Mouse (Mus musculus) induced T-regulatory cell, adult 2 months (primary cell): ENCODE measurements around the gene Peli1.
A peak's percentile ranks its signal among the peaks of the same experiment; 100 is the strongest.
"Not testable (repeated sequence)": the region's sequence is repeated elsewhere in the genome, so short reads cannot be mapped to it uniquely, and the experiment has no call there.

Experiments used
- DNase-seq: peaks from one replicate; pipeline ENCODE4 v3.0.0-alpha.2; 2012; ENCODE audit warnings: low read depth

Peli1 gene

DNA sequence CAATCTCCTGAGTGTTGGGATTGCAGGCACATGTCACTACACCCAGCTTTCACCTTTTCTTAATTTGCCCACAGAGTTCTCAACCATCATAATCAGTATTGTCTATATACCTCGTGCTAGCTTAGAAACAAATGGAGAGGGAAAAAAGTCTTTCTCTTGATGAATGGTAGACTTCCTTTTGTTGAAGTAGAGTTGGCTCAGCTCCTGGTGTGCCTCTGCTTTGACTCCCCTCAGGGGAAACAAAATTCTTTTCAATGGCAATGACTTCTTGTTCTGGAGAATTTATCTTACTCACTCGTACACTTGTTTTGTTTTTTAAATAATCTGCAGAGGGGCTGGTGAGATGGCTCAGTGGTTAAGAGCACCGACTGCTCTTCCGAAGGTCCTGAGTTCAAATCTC, 62.0 kb downstream of the Peli1 start:
- no peak for DNase-seq

DNA sequence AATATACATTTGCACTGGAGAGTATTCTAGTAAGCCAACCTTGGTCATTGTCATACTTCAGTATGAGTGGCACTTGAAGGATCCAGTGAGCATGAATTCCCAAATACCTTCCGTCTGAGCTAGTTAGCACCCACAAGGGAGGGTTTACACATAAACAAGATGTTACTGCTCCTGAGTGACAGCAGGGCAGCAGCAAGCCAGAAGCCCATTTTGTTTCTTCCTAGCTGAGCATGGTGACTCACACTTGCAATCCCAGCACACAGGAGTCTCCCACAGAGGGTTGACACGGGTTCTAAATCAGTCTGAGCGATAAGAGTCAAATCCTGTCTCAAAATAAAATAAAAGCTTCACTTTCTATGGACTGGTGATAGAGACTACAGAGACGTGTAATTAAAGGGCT, 66.5 kb downstream of the Peli1 start:
- DNase-seq: no peak

DNA sequence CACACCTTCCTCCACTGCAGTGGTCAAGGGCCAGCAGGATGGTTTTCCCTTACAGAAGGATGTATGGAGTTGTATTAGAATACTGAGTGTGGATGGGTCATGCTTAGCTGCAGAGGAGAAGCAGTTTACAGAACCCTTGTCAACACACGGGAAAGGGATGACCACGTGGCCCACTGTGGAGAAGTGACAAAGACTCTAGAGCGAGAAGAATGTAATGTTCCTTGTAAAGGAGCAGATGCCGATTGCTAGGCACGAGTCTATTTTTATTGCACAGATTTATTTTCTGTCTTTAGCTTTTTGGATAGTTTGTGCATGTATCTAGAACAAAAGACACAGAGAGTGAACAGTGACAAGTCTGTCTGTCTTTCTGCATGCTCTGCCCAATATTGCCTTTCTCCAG, 71.0 kb downstream of the Peli1 start:
- DNase-seq: no peak

DNA sequence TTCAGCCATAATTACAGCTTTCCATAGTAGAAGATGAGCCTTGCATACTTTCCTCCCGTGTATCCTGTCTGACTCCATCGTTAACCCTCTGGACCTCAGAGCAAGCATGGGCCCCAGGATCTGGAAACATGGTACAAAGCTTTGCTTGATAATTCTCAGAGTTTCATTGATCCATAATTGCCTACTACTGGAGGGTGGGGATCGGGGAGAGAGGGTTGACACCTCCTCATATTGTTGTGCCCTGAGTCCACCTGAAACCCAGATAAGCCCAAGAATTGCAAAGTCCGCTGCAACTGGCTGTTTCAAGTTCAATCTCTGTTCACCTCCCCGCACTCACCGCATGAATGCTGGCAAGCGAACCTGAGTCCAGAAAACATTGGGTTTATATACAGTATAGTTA, 72.1 kb downstream of the Peli1 start:
- no peak for DNase-seq

DNA sequence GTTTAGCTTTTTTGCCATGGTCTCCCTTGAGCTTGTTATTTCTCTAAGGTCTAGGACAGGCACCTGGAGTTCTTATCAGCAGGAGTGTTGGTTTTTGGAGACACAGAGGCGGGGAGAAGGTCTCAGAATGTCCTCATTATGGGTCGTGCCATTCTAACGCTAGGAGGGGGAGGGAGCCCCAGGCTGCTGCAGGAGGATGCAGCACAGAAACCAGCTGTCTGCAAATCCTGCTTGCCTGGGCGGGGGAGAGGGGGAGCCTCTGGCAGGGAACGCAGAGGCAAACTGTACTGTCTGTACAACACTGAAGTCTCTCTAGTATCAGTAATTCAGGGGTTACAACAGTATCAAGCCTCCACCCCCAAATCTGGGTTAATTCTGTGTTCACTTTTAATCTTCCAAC, 72.6 kb downstream of the Peli1 start:
- no peak for DNase-seq

DNA sequence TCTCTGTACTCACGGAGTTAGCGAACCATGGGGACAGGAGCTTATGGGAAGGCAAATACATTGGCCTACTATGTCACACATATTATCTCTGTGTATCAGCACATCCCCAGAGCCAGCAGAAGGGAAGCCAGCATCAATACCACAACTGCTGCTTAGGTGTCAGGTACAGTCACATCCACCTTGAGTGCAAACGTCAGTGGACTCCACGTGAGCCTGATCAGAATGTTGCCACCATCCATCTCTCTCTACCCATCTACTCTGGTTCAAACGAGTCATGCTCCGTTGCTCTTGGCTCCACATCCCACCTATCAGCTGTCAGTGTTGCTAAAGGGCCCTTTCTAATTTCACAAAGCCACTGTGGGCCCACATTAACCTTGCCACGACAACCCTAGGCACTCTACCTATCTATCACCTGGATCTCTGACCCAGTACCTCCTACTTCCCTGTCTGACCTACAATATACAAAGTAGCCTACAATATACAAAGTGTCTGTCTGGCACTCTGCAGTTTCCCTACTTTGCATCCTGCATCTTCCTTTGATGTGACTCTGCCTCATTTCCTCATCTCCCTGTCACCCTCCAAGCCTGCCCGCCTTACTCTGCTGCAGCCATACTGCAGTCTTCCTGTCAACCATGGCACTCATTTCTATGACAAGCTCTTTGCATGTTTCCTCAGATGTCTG, 73.4 kb downstream of the Peli1 start:
- peak; percentile 72 for DNase-seq

DNA sequence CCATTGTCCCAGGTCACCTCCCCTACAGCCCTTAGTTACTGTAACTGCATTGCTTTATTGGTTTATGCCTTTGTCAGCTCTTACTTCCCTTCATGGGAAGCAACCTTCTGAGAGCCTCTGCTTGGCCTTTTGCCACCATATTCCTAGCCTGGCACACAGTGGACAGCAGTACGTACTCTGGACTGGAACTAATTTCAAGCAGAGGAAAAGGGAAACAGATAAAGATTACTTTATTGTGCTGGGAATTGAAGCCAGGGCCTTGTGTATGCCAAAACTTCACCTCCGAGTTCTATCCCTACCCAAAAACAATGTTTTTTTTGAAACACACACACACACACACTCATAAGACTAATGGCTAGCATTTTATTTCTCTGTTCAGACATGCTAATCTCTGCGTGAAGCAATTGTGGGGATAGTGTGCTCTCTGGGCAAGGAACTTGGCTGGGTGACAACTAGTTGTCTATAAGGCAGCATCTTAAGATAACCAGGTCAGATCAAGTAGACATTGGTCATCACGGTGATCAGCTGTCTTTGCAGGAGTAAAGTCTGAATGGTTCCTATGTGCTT, 74.0 kb downstream of the Peli1 start:
- DNase-seq: no peak

DNA sequence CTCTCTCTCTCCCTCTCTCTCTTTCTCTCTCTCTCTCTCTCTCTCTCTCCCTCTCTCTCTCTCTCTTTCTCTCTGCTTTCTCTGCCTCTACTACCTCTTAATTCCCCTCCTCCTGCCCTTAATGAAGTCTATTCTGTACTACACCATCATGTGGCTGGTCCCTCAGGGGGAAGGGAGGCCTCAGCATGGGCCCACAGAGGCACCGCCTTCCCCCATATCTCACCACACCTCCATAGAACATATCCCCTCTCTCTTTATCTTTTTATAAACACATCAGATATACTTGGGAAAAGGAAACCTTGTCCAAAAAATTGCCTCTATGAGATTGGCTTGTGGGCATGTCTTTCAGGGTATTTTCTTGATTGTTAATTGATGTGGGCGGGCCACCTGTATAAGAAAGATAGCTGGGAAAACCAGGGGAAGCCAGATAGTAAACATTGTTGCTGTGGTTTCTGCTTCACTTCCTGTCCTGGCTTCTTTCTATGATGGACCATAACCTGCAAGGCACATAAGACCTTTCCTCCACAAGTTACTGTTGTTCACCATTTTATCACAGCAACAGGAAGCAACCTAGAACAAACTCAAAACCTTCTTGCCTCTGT, 75.5 kb downstream of the Peli1 start:
- DNase-seq: peak; percentile 71

DNA sequence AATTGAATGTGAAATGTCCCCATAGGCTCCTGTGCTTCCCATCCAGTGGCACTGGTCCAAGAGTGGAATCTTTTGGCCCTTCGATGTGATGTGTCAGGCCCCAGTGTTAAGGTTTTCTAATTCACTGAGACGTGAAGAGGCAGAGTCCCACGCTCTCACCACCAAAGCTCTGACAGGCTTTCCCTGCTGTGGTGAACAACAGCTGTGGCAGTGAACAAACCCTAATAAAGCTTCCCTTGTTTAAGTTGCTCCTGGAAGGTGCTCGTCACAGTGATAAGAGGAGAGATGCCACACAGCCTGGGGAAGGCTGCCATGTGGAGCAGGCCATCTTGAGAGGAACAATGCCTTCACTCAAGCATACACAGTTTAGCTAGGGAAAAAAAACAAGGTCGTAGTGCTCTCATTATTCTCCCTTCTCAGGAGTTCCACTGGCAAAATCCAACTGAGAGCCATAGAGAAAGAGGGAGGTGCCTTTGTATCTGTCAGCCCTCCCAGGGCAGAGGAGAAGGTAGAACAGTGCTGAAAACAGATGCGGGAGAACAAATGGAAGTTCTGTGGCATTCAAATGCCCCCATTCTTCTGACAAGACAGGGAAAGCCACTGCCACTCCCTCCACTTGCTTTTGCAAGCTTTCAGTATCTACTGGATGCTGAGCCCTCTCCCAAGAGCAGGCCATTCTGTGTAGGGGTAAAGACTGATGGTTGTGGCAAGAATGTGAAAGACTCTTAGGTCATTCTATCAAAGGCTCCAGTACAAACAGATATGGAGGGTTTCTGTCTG, 77.9 kb downstream of the Peli1 start:
- no peak for DNase-seq

DNA sequence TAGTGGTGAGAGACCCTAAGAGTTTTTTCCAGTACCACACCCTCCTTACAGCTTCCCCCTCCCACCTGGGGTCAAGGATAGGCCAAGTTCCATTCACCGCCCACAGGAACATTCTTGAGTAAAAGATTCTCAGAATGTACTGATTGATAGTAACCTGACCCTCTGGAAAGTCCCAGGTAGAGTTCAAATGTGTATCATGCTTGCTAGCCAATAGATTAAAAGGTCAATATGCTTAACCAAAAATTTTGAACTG, 78.4 kb downstream of the Peli1 start:
- not testable (repeated sequence) for DNase-seq

DNA sequence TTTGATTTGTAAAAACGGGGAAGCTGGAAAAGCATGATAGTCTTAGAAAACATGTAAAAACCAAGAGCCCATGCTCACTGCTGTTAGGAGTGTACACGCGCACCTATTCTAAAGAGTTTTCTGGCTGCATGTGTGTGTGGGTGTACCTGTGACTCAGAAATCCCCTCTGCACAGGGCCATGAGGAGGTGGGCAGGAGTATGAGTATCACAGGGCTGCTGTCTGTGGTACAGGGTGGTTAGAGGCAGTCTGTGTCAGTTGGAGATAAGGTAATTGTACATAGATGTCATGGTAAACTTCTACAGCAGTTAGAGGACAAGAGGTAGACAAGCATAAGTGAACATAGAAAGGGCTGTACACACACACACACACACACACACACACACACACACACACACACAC, 81.2 kb downstream of the Peli1 start:
- DNase-seq: peak; percentile 84

DNA sequence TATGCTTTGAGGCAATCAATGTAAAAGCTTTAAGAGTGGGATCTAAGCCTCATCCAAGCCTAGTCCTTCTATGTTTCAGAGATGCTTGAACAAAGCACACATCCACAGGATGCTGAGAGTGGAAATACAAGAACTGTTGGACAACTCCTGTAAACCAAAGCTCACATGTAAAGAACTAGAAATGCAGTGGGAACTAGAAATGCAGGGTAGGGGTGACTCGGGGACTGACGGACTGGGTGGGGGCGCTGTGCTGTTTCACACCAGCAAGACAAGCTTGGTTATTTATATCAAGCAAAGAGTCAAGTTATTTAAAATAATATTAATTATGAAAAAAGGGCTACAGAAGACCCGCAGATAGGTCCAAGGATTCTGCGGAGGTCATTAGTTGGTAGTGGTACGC, 82.8 kb downstream of the Peli1 start:
- peak; percentile 76 for DNase-seq

DNA sequence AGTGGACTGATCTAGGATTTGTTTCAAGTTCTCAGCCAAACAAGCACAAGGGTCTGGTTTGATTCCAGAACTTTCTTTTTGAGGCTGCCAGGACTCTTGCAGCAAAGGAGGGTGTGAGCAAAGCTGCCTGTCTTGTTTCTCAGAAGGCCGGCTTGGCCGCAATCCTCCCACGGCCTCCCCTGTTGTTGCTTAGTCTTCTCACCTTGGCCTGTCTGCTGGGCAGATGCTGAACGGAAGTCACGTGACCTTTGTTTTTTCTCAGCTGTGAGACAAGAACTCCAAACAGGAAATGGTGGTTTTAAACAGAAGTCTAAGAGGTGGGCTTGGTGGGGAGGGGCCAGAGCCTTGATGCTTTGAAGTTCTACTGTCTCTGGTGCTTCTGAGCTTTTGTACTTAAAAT, 83.3 kb downstream of the Peli1 start:
- DNase-seq: peak; percentile 97

DNA sequence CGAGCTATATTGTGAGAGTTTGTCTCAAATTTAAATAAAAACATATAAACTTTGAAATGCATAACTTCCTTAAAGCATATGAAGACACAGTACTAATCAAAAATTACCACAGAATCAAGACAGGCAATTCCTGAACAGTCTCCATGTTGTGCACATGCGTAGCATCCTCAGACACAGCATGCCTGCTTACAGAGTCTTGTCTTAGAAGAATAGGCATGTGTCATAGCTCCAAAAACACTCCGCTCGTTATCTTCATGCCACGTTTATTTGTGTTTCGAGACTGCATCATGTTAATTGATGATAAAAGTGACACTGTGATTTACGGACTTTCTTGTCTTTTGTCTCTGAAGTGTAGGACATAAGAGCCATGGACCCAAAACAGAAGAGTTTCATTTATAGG, 84.0 kb downstream of the Peli1 start:
- peak; percentile 78 for DNase-seq

DNA sequence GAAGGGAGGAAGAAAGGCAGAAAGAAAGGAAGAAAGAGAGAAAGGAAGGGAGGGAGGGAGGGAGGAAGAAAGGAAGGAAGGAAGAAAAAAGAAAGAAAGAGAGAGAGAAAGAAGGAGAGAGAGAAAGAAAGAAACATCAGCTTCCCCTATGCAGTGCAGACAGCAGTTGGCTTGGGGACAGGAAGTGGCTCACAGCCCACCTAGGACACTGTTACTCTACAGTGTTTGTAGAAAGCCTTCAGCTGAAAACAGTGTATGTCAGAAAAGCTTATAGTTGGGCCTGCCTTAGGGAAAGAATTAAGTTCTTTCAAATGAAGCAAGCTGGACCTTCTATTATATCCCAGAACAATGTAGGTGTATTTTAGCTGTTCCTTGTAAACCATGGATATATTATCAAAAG, 85.4 kb downstream of the Peli1 start:
- DNase-seq: peak; percentile 63

DNA sequence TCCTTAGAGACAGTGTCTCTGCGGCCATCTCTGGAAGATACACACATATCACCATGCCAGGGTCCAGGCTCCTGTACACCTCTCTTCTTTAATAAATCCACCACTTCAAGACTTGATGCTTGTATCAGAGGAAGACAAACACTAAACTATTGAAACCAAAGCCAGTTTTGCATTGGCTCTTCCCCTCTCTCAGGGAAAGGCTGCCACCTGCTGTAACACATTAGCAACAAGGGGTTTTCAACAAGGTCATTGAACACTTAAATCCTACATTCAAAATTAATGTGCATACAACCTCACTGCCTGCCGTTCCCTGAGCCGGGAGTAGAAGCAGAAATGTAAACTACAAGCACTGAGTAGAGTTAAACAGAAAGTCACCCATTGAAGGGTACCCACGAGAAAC, 87.3 kb downstream of the Peli1 start:
- peak; percentile 87 for DNase-seq

DNA sequence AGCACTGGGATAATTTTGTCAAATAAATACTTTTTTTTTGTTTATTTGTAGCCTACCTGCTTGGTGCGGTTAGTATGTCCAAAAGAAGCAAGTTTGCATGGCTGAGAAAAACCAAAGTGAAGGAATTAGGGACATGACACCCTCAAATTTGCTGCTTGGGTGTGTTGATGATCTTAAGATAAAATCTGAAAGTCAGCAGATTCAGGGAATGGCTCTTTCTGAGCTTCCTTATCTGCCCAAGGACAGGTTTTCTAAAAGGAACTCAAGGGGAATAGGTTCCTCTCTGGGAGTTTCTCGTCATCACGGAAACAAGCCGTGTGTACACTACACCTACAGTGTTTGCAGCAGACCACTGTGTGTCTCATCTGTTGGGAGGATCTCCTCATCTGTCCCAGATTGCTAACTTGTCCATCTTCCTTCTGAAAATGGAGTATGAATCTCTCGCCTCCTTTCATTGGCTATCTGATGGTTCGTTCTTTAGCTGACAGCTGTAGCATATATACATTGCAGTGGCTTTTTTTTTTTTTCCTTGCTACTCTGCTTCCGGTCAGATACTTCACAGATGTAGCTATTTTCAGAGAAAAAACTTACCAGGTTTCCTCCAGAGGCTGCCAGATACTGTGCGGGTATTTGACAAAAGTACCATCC, 88.0 kb downstream of the Peli1 start:
- peak; percentile 75 for DNase-seq

DNA sequence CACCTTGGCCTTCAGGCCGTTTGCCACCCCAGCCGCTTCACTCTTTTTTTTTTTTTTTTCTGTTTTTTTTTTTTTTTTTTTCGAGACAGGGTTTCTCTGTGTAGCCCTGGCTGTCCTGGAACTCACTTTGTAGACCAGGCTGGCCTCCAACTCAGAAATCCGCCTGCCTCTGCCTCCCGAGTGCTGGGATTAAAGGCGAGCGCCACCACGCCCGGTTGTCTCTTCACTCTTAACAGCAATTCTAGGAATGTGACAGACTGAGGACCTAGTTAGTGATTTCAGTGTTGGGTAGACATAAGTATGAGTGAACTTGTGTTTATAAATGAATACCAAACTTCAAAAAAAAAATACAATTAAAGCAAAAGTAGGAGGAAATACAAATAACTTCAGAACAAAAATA, 88.8 kb downstream of the Peli1 start:
- DNase-seq: not testable (repeated sequence)

DNA sequence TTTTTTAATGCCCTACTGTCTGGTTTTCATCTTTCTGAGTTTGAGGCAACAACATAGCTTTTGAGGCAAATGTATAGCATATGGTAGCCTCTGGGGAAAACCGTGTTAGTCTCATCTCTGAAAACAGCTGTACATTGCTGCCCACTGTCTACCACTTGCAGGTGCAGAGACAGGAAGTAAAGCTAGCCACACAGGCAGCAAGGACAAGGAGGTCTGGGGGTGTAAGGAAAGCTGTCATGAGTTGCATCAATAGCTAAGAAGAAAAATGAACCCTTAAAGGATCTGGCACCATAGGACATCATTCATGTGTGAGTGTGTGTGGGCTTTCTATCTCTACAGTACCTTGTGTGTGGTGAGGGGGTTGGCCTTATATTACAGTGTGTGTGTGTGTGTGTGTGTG, 89.6 kb downstream of the Peli1 start:
- peak; percentile 85 for DNase-seq

DNA sequence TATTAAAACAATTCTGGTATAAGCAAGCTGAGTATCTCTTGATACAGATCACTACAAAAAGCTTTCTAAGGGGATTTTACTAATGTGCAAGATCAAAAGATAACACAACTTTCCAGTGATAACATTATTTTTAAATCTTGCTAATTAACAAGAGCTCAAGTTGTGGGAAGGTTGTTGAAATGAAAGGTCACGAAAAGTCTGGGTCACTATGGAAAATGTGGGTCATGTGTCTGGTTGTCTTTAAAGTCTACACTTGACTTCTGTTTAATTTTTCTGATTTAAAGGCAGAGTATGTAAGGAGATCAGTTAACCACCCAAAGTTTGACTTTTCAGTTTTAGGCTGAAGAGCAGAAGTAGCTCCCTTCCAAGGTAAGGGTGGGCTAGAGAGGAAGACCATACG, 90.5 kb downstream of the Peli1 start:
- DNase-seq: peak; percentile 73

DNA sequence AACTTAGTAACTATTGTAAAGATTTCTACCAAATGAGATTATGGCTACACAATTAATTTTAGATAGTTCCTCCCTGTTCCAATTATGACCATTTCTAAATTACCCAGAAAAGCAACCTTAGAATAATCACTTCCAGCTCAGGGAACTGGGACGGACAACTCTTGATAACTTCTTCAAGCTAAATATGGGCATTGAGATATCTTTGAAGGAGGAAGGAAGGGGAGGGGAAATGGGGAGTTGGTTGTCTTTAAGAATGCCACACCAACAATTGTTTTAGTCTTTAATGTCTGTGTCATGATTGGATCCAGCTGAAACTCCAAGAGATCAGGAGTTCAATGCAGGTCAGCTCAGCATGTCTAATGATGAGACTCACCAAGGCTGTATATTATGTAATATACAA, 91.6 kb downstream of the Peli1 start:
- DNase-seq: peak; percentile 56

DNA sequence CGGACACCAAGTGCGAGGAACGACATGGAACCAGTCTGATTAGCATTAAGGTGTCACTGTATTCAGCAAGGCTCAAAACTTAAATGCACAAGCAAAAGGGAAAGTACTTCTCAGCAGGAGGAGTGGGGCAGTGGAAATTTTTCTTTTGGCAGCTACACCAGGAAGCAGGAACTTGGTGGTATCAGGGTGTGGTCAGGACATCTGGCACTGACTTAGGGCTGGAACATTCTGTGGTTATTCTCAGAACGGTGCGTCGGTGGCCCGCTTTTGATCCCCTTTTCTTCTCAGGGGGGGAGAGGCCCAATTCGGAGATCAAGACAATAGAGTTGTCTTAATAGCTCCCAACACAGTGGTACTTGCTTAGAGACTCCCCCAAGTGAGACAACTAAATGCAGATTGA, 100.7 kb downstream of the Peli1 start:
- DNase-seq: peak; percentile 50

DNA sequence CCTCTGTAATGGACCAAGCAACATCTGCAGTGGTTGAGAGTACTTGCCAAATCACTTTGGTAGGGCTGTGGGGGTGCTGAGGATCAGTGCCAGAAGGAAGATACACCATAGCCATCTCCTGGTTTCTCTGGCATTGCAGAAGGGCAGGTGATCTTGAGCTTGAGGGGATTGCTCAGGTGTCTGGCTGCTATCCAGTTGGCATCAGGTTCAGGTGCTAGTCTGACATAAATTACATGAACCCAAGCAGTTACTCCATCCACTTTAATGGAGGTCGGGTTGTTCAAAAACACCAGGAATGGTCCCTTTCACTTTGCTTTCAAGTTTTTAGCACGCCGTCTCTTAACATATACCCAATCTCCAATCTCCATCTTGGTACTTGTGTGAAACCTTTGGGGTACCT, 103.8 kb downstream of the Peli1 start:
- no peak for DNase-seq
